Mouse (Mus musculus) lung, postnatal 0 days (tissue): ENCODE measurements around the gene Ctdnep1. TPM values are rescaled to one million over a fixed set of nuclear protein-coding genes. Genes with fewer than 3 reads are reported as not detected.

Experiments
- ATAC-seq: fragments of 200-750 bp; cut with Nextera tagmentation; 2 replicates; pipeline ENCODE4 v1.8.0; 2017; ENCODE audit warnings: moderate library complexity
- DNase-seq: peaks from one replicate; pipeline ENCODE4 v3.0.0-alpha.2; 2016; ENCODE audit warnings: low spot score
- H3K27ac ChIP-seq: fragments of 300-500 bp; sonication (generic); 2 replicates; pipeline ENCODE4 v1.5.1; 2014; ENCODE audit warnings: antibody characterized with exemption, mild to moderate bottlenecking, low read length, mixed read lengths
- H3K27me3 ChIP-seq: fragments of 300-500 bp; sonication (generic); replicated peaks from 2 replicates; pipeline ENCODE4 v1.6.1; 2014; ENCODE audit warnings: low read length, mixed read lengths; ENCODE audit not compliant: insufficient read depth
- H3K36me3 ChIP-seq: fragments of 300-500 bp; sonication (generic); 2 replicates; pipeline ENCODE4 v1.6.1; 2014; ENCODE audit warnings: low read length, mixed read lengths; ENCODE audit not compliant: insufficient read depth
- H3K4me1 ChIP-seq: fragments of 300-500 bp; sonication (generic); 2 replicates; pipeline ENCODE4 v1.6.1; 2014; ENCODE audit warnings: antibody characterized with exemption, low read depth, low read length, mixed read lengths; ENCODE audit not compliant: insufficient read depth
- H3K4me2 ChIP-seq: fragments of 300-500 bp; sonication (generic); replicated peaks from 2 replicates; pipeline ENCODE4 v1.6.1; 2014; ENCODE audit warnings: low read depth, mild to moderate bottlenecking, low read length, moderate library complexity, mixed read lengths
- H3K4me3 ChIP-seq: fragments of 300-500 bp; sonication (generic); 2 replicates; pipeline ENCODE4 v1.5.1; 2014; ENCODE audit warnings: low read depth, low read length
- H3K9ac ChIP-seq: fragments of 300-500 bp; sonication (generic); replicated peaks from 2 replicates; pipeline ENCODE4 v1.6.1; 2014; ENCODE audit warnings: low read depth, mild to moderate bottlenecking
- H3K9me3 ChIP-seq: fragments of 300-500 bp; sonication (generic); 2 replicates; pipeline ENCODE4 v1.6.1; 2016; ENCODE audit warnings: low read length, mixed read lengths
- CTCF ChIP-seq: IDR thresholded peaks from 2 replicates; pipeline ENCODE4 v1.5.1; 2016; ENCODE audit warnings: antibody characterized with exemption, mild to moderate bottlenecking
- EP300 ChIP-seq: IDR thresholded peaks from 2 replicates; pipeline ENCODE4 v1.6.1; 2016; ENCODE audit warnings: antibody characterized with exemption, mild to moderate bottlenecking, control low read depth
- WGBS: fragments of 180-500 bp; shearing (Covaris S2); extraction: QIAGEN DNeasy Blood & Tissue Kit; methylation state at CpG from one replicate; pipeline ENCODE4 v1.1.7; 2014; 5-methylcytosine and 5-hydroxymethylcytosine counted together
- polyA plus RNA-seq: library from polyadenylated mRNA; unstranded; fragments of >200 nt; fragmentation: Nextera tagmentation; extraction: Ambion mirVana; gene quantifications from 2 replicates; pipeline ENCODE4 v1.2.1, GENCODE M21; 2015

Ctdnep1 gene
- polyA plus RNA-seq, 1 experiment from 2014 or later, result 24.7 TPM

- H3K4me2 ChIP-seq, result peak overlapping the region; percentile 94
- H3K27me3 ChIP-seq, result no peaks in the 10 kb centered on the region
- WGBS, result 4% methylated on average over 16 of the region's 16 CpGs
- H3K4me1 ChIP-seq, result peaks cover 22% of the 10 kb centered on the region; the same call in 1 of the 2 replicates
- H3K36me3 ChIP-seq, result peaks cover 17% of the 10 kb centered on the region; the same call in 1 of the 2 replicates
- DNase-seq (no peak), ATAC-seq (no peak)
- TF ChIP-seq CTCF (no peak), EP300 (no peak; the same call in 1 of the 2 replicates)
- peak overlapping the region; percentile 90 for H3K9ac ChIP-seq
- peak overlapping the region; percentile 97 for H3K27ac ChIP-seq
- H3K4me3 ChIP-seq, result peak overlapping the region; percentile 93
- no peaks in the 10 kb centered on the region for H3K9me3 ChIP-seq
Measured at GRCm38 (mm10) chr11:69979827-69980195, 1.1 kb upstream of the Ctdnep1 start.

- ATAC-seq (peak; percentile 96), DNase-seq (peak; percentile 100)
- Histone ChIP-seq H3K4me1 (peaks cover 22% of the 10 kb centered on the region; the same call in 1 of the 2 replicates), H3K4me3 (peak overlapping the region; percentile 93), H3K36me3 (peaks cover 19% of the 10 kb centered on the region; the same call in 1 of the 2 replicates), H3K9me3 (no peaks in the 10 kb centered on the region), H3K27me3 (no peaks in the 10 kb centered on the region), H3K4me2 (peak overlapping the region; percentile 94), H3K9ac (peak overlapping the region; percentile 90), H3K27ac (peak overlapping the region; percentile 97)
- TF ChIP-seq CTCF, result no peak
- TF ChIP-seq EP300, result peak; percentile 62
- under 1% methylated on average over 35 of the region's 60 CpGs for WGBS
Measured at GRCm38 (mm10) chr11:69980196-69981140, 488 bp upstream of the Ctdnep1 start.

- ATAC-seq (no peak), DNase-seq (no peak)
- Histone ChIP-seq H3K4me1 (peaks cover 22% of the 10 kb centered on the region; the same call in 1 of the 2 replicates), H3K36me3 (peaks cover 16% of the 10 kb centered on the region; the same call in 1 of the 2 replicates), H3K9ac (peak within 1 kb of the TSS; percentile 90), H3K4me2 (peak within 1 kb of the TSS; percentile 94), H3K27ac (peak within 1 kb of the TSS; percentile 97), H3K27me3 (no peaks in the 10 kb centered on the region), H3K4me3 (peak within 1 kb of the TSS; percentile 93), H3K9me3 (no peaks in the 10 kb centered on the region)
- TF ChIP-seq EP300, result no peak
- no peak for TF ChIP-seq CTCF
- WGBS, result 33% methylated on average over 8 of the region's 8 CpGs
Measured at GRCm38 (mm10) chr11:69982225-69982624, 1.3 kb downstream of the Ctdnep1 start, which contains the start of gene Elp5. Gene Elp5 (minus strand): TSS chr11:69982517.

GRCm38 (mm10) chr11:69982877-69983276, 1.9 kb downstream of the Ctdnep1 start:
- TF ChIP-seq EP300 (no peak), CTCF (no peak)
- H3K4me3 ChIP-seq, result no peak overlapping the region
- H3K27ac ChIP-seq, result peak overlapping the region; percentile 21; the same call in 1 of the 2 replicates
- peaks cover 22% of the 10 kb centered on the region; the same call in 1 of the 2 replicates for H3K4me1 ChIP-seq
- H3K36me3 ChIP-seq, result peaks cover 13% of the 10 kb centered on the region; the same call in 1 of the 2 replicates
- no peaks in the 10 kb centered on the region for H3K9me3 ChIP-seq
- H3K9ac ChIP-seq, result no peak overlapping the region
- ATAC-seq (no peak), DNase-seq (no peak)
- peak overlapping the region; percentile 94 for H3K4me2 ChIP-seq
- no peaks in the 10 kb centered on the region for H3K27me3 ChIP-seq
- WGBS, result 20% methylated on average over 5 of the region's 5 CpGs

GRCm38 (mm10) chr11:69983377-69983776, 2.4 kb downstream of the Ctdnep1 start:
- WGBS, result 69% methylated on average over 4 of the region's 4 CpGs
- peaks cover 22% of the 10 kb centered on the region; the same call in 1 of the 2 replicates for H3K4me1 ChIP-seq
- H3K36me3 ChIP-seq, result peaks cover 13% of the 10 kb centered on the region; the same call in 1 of the 2 replicates
- H3K9me3 ChIP-seq, result no peaks in the 10 kb centered on the region
- ATAC-seq, result no peak
- peak overlapping the region; percentile 21; the same call in 1 of the 2 replicates for H3K27ac ChIP-seq
- no peaks in the 10 kb centered on the region for H3K27me3 ChIP-seq
- H3K4me2 ChIP-seq, result peak overlapping the region; percentile 94; the same call in 1 of the 2 replicates
- H3K9ac ChIP-seq, result no peak overlapping the region
- no peak overlapping the region for H3K4me3 ChIP-seq
- TF ChIP-seq EP300 (no peak), CTCF (no peak)
- DNase-seq, result no peak

GRCm38 (mm10) chr11:69984431-69984830, 3.5 kb downstream of the Ctdnep1 start:
- Histone ChIP-seq H3K9ac (no peak overlapping the region), H3K9me3 (no peaks in the 10 kb centered on the region), H3K4me1 (peaks cover 18% of the 10 kb centered on the region; the same call in 1 of the 2 replicates), H3K4me3 (no peak overlapping the region), H3K4me2 (no peak overlapping the region), H3K27ac (no peak overlapping the region), H3K36me3 (peaks cover 13% of the 10 kb centered on the region; the same call in 1 of the 2 replicates), H3K27me3 (no peaks in the 10 kb centered on the region)
- 87% methylated on average over 8 of the region's 8 CpGs for WGBS
- DNase-seq (no peak), ATAC-seq (no peak)
- no peak for TF ChIP-seq CTCF
